Mouse (Mus musculus) right cerebral cortex, postnatal 36 days (tissue): ENCODE data around the gene Gm13278.
"Not testable (repeated sequence)": the region's sequence is repeated elsewhere in the genome, so short reads cannot be mapped to it uniquely, and the experiment has no call there.

Experiments used
- DNase-seq, 2 experiments: peaks; one replicate each; pipeline ENCODE4 v3.0.0; 2022; ENCODE audit warnings: low spot score in 2 of 2, mixed read lengths in 1 of 2

The Gm13278 gene

DNA sequence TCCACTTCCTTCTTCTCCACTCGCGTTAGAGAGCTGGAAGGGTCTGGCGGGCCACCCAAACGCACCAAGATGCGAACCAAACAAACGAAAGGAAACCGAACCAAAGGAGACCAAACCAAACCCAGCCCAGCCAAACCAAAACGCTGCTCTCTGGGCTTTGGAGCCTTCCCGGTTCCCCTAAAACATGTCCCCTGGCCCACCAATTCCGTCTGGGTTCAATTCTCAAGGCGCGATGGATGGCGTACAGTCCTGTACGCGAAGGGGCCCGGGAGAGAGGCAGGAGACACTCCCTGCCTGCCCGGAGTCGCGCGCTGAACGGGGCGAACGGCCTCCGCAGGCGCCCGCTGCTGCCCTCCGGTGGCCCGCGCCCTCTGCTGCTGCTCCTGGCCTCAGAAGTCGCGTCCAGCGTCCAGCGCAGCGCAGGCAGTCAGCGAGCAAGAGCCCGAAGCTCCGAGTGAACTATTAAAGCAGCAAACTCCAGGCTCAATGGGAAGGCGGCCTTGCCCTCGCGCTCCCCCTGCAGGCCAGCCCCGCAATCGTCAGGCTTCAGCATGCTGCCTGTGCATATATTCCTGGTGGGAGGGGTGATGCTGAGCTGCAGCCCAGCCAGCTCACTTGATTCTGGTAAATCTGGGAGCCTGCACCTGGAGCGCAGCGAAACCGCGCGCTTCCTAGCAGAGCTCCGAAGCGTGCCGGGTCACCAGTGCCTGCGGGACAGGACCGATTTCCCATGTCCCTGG is 2.8 kb downstream of the Gm13278 start, which contains the start of gene Gm13275:
Gm13275 (plus strand) TSS at position 552 of the 740 bp plus-strand sequence.
- DNase-seq = peak; percentile 18 to 30

DNA sequence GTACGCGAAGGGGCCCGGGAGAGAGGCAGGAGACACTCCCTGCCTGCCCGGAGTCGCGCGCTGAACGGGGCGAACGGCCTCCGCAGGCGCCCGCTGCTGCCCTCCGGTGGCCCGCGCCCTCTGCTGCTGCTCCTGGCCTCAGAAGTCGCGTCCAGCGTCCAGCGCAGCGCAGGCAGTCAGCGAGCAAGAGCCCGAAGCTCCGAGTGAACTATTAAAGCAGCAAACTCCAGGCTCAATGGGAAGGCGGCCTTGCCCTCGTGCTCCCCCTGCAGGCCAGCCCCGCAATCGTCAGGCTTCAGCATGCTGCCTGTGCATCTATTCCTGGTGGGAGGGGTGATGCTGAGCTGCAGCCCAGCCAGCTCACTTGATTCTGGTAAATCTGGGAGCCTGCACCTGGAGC is 5.7 kb downstream of the Gm13278 start, which contains the start of gene Gm13279:
Gm13279 (plus strand) TSS at position 301 of the 400 bp plus-strand sequence.
- DNase-seq = not testable (repeated sequence)

DNA sequence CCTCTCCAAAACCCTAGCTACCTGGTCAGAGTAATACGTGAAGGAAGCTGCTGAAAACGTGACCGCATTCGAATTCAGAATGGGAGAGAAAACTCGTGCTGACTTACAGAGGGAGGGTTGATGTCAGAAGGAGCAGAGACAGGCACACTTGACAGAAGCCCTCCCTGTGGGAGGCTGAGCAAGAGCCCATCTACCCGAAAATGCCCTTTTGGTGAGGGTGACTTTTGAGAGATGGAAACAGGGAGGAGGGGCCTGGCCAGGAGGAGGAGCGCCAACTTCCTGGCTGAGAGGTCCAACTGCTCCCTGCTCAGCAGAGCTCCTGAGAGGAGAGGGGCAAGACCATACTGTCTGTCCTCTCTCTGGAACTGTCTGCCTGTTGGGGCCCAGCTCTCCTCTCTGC is 8.0 kb downstream of the Gm13278 start, which contains the start of gene Gm13285:
Gm13285 (plus strand) TSS at position 301 of the 400 bp plus-strand sequence.
- DNase-seq = not testable (repeated sequence)

DNA sequence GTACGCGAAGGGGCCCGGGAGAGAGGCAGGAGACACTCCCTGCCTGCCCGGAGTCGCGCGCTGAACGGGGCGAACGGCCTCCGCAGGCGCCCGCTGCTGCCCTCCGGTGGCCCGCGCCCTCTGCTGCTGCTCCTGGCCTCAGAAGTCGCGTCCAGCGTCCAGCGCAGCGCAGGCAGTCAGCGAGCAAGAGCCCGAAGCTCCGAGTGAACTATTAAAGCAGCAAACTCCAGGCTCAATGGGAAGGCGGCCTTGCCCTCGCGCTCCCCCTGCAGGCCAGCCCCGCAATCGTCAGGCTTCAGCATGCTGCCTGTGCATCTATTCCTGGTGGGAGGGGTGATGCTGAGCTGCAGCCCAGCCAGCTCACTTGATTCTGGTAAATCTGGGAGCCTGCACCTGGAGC is 11.6 kb downstream of the Gm13278 start, which contains the start of gene Gm13287:
Gm13287 (plus strand) TSS at position 301 of the 400 bp plus-strand sequence.
- DNase-seq = not testable (repeated sequence)

DNA sequence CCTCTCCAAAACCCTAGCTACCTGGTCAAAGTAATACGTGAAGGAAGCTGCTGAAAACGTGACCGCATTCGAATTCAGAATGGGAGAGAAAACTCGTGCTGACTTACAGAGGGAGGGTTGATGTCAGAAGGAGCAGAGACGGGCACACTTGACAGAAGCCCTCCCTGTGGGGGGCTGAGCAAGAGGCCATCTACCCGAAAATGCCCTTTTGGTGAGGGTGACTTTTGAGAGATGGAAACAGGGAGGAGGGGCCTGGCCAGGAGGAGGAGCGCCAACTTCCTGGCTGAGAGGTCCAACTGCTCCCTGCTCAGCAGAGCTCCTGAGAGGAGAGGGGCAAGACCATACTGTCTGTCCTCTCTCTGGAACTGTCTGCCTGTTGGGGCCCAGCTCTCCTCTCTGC is 13.9 kb downstream of the Gm13278 start, which contains the start of gene Gm13288:
Gm13288 (plus strand) TSS at position 301 of the 400 bp plus-strand sequence.
- DNase-seq = not testable (repeated sequence)

DNA sequence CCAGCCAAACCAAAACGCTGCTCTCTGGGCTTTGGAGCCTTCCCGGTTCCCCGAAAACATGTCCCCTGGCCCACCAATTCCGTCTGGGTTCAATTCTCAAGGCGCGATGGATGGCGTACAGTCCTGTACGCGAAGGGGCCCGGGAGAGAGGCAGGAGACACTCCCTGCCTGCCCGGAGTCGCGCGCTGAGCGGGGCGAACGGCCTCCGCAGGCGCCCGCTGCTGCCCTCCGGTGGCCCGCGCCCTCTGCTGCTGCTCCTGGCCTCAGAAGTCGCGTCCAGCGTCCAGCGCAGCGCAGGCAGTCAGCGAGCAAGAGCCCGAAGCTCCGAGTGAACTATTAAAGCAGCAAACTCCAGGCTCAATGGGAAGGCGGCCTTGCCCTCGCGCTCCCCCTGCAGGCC is 14.4 kb downstream of the Gm13278 start:
- not testable (repeated sequence) for DNase-seq

DNA sequence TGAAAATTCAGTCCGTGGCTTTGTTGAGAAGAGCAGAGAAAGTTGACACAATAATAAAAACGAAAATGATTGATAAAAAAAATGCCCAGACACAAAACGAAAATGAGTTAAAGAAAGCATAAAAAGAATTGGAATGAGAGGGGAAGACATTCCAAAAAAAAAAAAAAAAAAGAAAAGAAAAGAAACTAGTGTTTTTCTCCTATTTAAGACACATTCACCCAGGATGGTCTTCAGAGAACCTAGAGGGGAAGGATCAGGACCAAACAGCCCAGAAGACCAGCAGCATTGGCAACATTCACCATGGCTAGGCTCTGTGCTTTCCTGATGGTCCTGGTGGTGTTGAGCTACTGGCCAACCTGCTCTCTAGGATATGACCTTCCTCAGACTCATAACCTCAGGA is 24.6 kb downstream of the Gm13278 start, which contains the start of gene Ifna7:
Ifna7 (plus strand) TSS at position 301 of the 400 bp plus-strand sequence.
- DNase-seq = no peak

DNA sequence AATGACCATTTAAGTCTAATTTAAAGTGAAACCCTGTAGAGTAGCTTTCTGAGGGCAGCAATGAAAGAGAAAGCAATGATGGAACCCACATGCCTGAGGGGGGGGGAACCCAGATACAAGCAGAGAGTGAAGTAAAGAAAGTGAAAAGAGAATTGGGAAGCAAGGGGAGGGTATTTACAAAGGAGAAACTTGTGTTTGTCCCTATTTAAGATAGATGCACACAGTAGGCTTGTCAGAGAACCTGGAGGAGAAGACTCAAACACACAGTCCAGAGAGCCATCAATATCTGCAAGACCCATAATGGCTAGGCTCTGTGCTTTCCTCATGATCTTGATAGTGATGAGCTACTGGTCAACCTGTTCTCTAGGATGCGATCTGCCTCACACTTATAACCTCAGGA is 28.3 kb downstream of the Gm13278 start, which contains the start of gene Ifna11:
Ifna11 (plus strand) TSS at position 301 of the 400 bp plus-strand sequence.
- no peak for DNase-seq

DNA sequence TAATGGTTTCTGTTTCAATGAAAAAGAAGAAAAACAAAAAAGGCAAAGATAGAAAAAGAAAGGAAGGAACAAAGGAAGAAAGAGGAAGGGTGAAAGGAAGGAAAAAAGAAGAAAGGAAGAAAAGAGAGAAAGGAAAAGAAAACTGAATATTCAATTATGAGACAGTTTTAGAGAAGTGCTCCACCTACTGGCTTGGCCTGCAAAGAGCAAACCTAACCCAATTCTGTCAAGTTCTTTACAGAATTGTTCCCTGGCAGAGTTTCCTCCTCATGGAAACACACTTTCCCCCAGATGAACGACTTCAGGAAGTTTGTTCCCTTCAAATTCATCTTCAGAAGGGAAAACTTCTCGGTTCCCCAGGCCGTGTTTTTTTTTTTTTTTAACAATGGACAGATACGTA is 31.6 kb downstream of the Gm13278 start:
- DNase-seq = no peak

DNA sequence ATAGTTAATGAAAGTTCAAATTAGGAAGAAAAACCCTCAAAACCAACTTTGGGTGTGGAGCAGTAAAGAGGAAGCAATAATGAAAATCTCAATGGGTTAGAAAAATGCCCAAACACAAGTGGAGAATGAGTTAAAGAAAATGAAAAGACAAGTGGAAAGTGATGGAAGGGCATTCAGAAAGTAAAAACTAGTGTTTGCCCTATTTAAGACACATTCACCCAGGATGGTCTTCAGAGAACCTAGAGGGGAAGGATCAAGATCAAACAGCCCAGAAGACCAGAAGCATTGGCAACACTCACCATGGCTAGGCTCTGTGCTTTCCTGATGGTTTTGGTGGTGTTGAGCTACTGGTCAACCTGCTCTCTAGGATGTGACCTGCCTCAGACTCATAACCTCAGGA is 35.8 kb downstream of the Gm13278 start, which contains the start of gene Ifna6:
Ifna6 (plus strand) TSS at position 301 of the 400 bp plus-strand sequence.
- not testable (repeated sequence) for DNase-seq

DNA sequence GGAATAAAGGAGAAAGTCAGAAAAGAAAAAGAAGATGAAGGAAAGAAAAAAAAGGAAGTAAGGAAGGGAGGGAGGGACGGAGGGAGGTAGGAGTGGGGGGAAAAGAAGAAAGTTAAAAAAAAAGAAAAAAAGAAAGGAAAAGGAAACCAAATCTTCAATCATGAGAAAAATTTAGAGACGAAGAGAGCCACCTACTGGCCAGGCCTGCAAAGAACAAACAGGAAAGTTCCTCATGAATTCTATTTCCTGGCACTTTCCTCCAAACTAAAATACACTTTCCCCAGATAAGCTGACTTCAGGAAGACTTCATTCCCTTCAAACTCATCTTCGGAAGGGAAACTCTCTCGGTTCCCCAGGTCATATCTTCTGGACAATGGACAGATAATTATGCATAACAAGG is 39.2 kb downstream of the Gm13278 start:
- peak in 1 of 2 experiments; percentile 3 for DNase-seq

DNA sequence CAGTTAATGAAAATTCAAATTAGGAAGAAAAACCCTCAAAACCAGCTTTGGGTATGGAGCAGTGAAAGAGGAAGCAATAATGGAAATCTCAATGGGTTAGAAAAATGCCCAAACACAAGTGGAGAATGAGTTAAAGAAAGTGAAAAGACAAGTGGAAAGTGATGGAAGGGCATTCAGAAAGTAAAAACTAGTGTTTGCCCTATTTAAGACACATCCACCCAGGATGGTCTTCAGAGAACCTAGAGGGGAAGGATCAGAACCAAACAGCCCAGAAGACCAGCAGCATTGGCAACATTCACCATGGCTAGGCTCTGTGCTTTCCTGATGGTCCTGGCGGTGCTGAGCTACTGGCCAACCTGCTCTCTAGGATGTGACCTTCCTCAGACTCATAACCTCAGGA is 43.9 kb downstream of the Gm13278 start, which contains the start of gene Ifna5:
Ifna5 (plus strand) TSS at position 301 of the 400 bp plus-strand sequence.
- not testable (repeated sequence) for DNase-seq

DNA sequence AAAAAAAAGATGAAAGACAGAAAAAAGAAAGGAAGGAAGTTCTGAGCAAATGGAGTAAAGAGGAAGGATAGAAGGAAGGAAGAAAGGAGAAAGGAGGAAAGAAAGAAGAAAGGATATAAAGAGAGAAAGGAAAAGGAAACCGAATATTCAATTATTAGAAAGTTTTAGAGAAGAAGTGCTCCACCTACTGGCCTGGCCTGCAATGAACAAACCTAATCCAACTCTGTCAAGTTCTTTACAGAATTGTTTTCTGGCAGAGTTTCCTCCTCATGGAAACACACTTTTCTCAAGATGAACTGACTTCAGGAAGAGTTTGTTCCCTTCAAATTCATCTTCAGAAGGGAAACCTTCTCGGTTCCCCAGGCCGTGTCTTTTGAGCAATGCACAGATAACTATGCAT is 47.5 kb downstream of the Gm13278 start:
- DNase-seq = no peak

DNA sequence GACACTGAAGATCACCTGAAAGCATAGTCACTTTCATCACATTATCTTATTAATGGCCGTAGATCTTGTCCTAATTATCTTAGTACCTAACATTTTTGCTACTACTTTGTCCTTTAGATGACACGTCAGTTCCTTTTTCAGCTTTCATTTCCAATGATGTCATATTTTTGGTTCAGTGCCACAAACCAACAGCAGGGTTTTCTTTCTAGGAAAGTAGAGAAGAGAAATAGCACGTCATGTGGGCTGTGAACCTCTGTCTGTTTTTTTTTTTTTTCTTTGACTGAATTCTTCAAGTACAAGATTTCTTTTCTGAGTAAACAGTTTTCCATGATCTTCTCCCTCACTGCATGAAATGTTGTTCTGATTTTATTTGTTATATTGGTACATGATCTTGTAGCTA is 48.7 kb downstream of the Gm13278 start:
- no peak for DNase-seq

DNA sequence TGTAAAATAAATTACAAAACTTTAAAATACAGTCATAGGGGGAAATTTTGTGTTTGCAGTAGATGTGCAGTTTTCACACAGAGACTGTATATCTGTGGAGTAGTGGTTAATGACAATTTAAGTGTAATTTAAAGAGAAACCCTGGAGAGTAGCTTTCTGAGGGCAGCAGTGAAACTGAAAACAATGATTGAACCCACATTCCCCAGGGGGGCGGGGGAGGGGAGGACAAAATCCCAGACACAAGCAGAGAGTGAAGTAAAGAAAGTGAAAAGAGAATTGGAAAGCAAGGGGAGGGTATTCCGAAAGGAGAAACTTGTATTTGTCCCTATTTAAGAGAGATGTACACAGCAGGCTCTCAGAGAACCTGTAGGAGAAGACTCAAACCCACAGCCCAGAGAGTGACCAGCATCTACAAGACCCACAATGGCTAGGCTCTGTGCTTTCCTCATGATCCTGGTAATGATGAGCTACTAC is 50.1 kb downstream of the Gm13278 start, which contains the start of gene Ifna4:
Ifna4 (plus strand) TSS at position 424 of the 474 bp plus-strand sequence.
- no peak for DNase-seq
